Mouse (Mus musculus): ENCODE measurements around the gene Ang5. TPM values are rescaled to one million over a fixed set of nuclear protein-coding genes. Genes with fewer than 3 reads are reported as not detected.
"Not testable (repeated sequence)": the region's sequence is repeated elsewhere in the genome, so short reads cannot be mapped to it uniquely, and the experiment has no call there.

Ang5 gene
- polyA plus RNA-seq, 1 experiment from 2014 or later, result not detected

- 75% methylated on average over 2 of the region's 2 CpGs for WGBS
- ATAC-seq (ENCODE audit: low FRiP score, low read depth); H3K4me2 ChIP-seq (replicated peaks); H3K27me3 ChIP-seq; H3K4me3 ChIP-seq; H3K4me1 ChIP-seq; H3K9ac ChIP-seq; H3K9me3 ChIP-seq; H3K36me3 ChIP-seq; H3K27ac ChIP-seq: not testable (repeated sequence)
Measured at GRCm38 (mm10) chr14:43998455-43999000, 41.7 kb downstream of the Ang5 start.

- H3K27me3 ChIP-seq, result no peaks in the 10 kb centered on the region
- no peak for ATAC-seq (ENCODE audit: low FRiP score, low read depth)
- WGBS, result 88% methylated on average over 3 of the region's 3 CpGs
Measured at GRCm38 (mm10) chr14:44001600-44001999, 44.7 kb downstream of the Ang5 start.

GRCm38 (mm10) chr14:44002169-44002568 lies 45.3 kb downstream of the Ang5 start, which contains the start of gene Ang6:
Gene Ang6, minus strand, starts transcription at chr14:44002269.
- Histone ChIP-seq H3K4me2 (replicated peaks) (no peak within 1 kb of the TSS), H3K27ac (no peak within 1 kb of the TSS), H3K36me3 (no peaks in the 10 kb centered on the region), H3K4me1 (no peaks in the 10 kb centered on the region), H3K4me3 (no peak within 1 kb of the TSS), H3K9me3 (no peaks in the 10 kb centered on the region), H3K9ac (no peak within 1 kb of the TSS), H3K27me3 (no peaks in the 10 kb centered on the region)
- ATAC-seq (ENCODE audit: low FRiP score, low read depth), result no peak
- WGBS, result 80% methylated on average over 1 of the region's 1 CpGs

More at GRCm38 (mm10) chr14:44001600-44001999, 44.7 kb downstream of the Ang5 start:
- H3K9me3 ChIP-seq, result no peaks in the 10 kb centered on the region
- no peak overlapping the region for H3K9ac ChIP-seq
- H3K4me1 ChIP-seq, result no peaks in the 10 kb centered on the region
- H3K36me3 ChIP-seq, result no peaks in the 10 kb centered on the region
- H3K4me3 ChIP-seq, result no peak overlapping the region
- H3K4me2 ChIP-seq (replicated peaks), result no peak overlapping the region
- H3K27ac ChIP-seq, result no peak overlapping the region

GRCm38 (mm10) chr14:44008021-44008420 lies 51.2 kb downstream of the Ang5 start:
- H3K36me3 ChIP-seq; H3K9ac ChIP-seq; H3K4me2 ChIP-seq (replicated peaks); H3K9me3 ChIP-seq; H3K4me1 ChIP-seq; H3K4me3 ChIP-seq; ATAC-seq (ENCODE audit: low FRiP score, low read depth); H3K27ac ChIP-seq; H3K27me3 ChIP-seq: not testable (repeated sequence)
- no CpG with 5 or more reads among the region's 1 CpGs for WGBS

GRCm38 (mm10) chr14:44009686-44010085 lies 52.8 kb downstream of the Ang5 start:
- not testable (repeated sequence) for H3K27ac ChIP-seq; H3K4me2 ChIP-seq (replicated peaks); H3K27me3 ChIP-seq; H3K4me1 ChIP-seq; ATAC-seq (ENCODE audit: low FRiP score, low read depth); H3K36me3 ChIP-seq; H3K9me3 ChIP-seq; H3K4me3 ChIP-seq; H3K9ac ChIP-seq
- 47% methylated on average over 2 of the region's 2 CpGs for WGBS

Other genes starting within 250 kb of the Ang5 start
- not detected in 2 replicates for gene Gm16506, start 229.6 kb upstream of the Ang5 start, polyA plus RNA-seq (2015; fragmentation: Nextera tagmentation; extraction: Ambion mirVana)
- not detected in 2 replicates for gene Gm6526, start 209.2 kb upstream of the Ang5 start, polyA plus RNA-seq (2015; fragmentation: Nextera tagmentation; extraction: Ambion mirVana)
- gene Gm8180, start 172.3 kb upstream of the Ang5 start, polyA plus RNA-seq (2015; fragmentation: Nextera tagmentation; extraction: Ambion mirVana), result not detected in 2 replicates
- gene Ear1, start 81.6 kb upstream of the Ang5 start, polyA plus RNA-seq (2015; fragmentation: Nextera tagmentation; extraction: Ambion mirVana), result 0.42 TPM in 1 of 2 replicates, not detected in the other
- gene Ear10, start 33.5 kb upstream of the Ang5 start, polyA plus RNA-seq (2015; fragmentation: Nextera tagmentation; extraction: Ambion mirVana), result not detected in 2 replicates
- 8.4 and 10.2 TPM in 2 replicates for gene Gm8113, start 31.7 kb upstream of the Ang5 start, polyA plus RNA-seq (2015; fragmentation: Nextera tagmentation; extraction: Ambion mirVana)
- not detected in 2 replicates for gene Ang6, start 45.2 kb downstream of the Ang5 start, polyA plus RNA-seq (2015; fragmentation: Nextera tagmentation; extraction: Ambion mirVana)
- not detected in 2 replicates for gene Ear2, start 145.6 kb downstream of the Ang5 start, polyA plus RNA-seq (2015; fragmentation: Nextera tagmentation; extraction: Ambion mirVana)
- not detected in 2 replicates for gene Gm3327, start 166.8 kb downstream of the Ang5 start, polyA plus RNA-seq (2015; fragmentation: Nextera tagmentation; extraction: Ambion mirVana)
- not detected in 2 replicates for gene Gm8212, start 240.6 kb downstream of the Ang5 start, polyA plus RNA-seq (2015; fragmentation: Nextera tagmentation; extraction: Ambion mirVana)